Mouse (Mus musculus) embryonic facial prominence, embryonic 15.5 days (tissue): Measurements from ENCODE around the gene Opn1sw. TPM values are rescaled to one million over a fixed set of nuclear protein-coding genes. Genes with fewer than 3 reads are reported as not detected.

Experiments
- ATAC-seq: fragments of 200-750 bp; cut with Nextera tagmentation; 2 replicates; pipeline ENCODE4 v1.8.0; 2017; ENCODE audit warnings: low read depth, moderate TSS enrichment; ENCODE audit not compliant: insufficient number of reproducible peaks, low FRiP score, low TSS enrichment
- H3K27ac ChIP-seq: fragments of 300-500 bp; sonication (generic); replicated peaks from 2 replicates; pipeline ENCODE4 v1.5.1; 2015; ENCODE audit warnings: mild to moderate bottlenecking, inconsistent platforms
- H3K27me3 ChIP-seq: fragments of 300-500 bp; sonication (generic); 2 replicates; pipeline ENCODE4 v1.6.1; 2015; ENCODE audit warnings: inconsistent platforms
- H3K36me3 ChIP-seq: fragments of 300-500 bp; sonication (generic); 2 replicates; pipeline ENCODE4 v1.6.1; 2015; ENCODE audit warnings: mild to moderate bottlenecking, inconsistent platforms
- H3K4me1 ChIP-seq: fragments of 300-500 bp; sonication (generic); 2 replicates; pipeline ENCODE4 v1.6.1; 2015; ENCODE audit warnings: inconsistent platforms
- H3K4me2 ChIP-seq: fragments of 300-500 bp; sonication (generic); replicated peaks from 2 replicates; pipeline ENCODE4 v1.6.1; 2015; ENCODE audit warnings: mild to moderate bottlenecking, inconsistent platforms
- H3K4me3 ChIP-seq: fragments of 300-500 bp; sonication (generic); replicated peaks from 2 replicates; pipeline ENCODE4 v1.5.1; 2015; ENCODE audit warnings: mild to moderate bottlenecking, inconsistent platforms
- H3K9ac ChIP-seq: fragments of 300-500 bp; sonication (generic); 2 replicates; pipeline ENCODE4 v1.6.1; 2015; ENCODE audit warnings: inconsistent platforms
- H3K9me3 ChIP-seq: fragments of 300-500 bp; sonication (generic); replicated peaks from 2 replicates; pipeline ENCODE4 v1.6.1; 2016; ENCODE audit warnings: inconsistent platforms
- WGBS: fragments of 180-500 bp; shearing (Covaris S2); methylation state at CpG from one replicate; pipeline ENCODE4 v1.1.7; 2015; 5-methylcytosine and 5-hydroxymethylcytosine counted together
- microRNA-seq: library from miRNA; unstranded; fragments of <30 nt; microRNA quantifications from one replicate; pipeline ENCODE4, GENCODE M21; 2016; ENCODE audit warnings: borderline number of aligned reads
- polyA plus RNA-seq: library from polyadenylated mRNA; unstranded; fragments of >200 nt; fragmentation: Nextera tagmentation; extraction: Ambion mirVana; gene quantifications from 2 replicates; pipeline ENCODE4 v1.2.1, GENCODE M21; 2015

Opn1sw gene
- polyA plus RNA-seq, 1 experiment from 2014 or later, result 1.2 TPM

DNA sequence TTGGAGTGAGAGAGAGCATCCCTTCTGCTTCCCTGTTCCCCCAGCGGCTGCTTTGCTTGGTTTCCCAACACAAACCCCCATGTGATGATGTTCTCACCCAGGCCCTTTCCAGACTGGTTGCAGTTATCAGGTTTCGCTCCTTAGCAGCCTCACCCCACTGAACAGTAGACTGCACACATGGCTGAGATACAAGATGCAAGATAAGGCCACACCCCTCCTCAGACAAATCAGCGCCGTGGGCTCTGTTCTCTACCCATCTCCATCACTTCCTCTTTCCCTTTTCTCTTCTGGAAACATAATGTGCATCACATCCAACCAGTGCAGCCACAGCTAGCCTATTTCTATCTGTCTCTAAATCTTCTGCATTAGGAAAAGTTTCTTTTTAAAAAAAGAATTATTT is 58.8 kb downstream of the Opn1sw start:
- Histone ChIP-seq H3K27ac (no peak overlapping the region), H3K9me3 (no peaks in the 10 kb centered on the region), H3K9ac (no peak overlapping the region), H3K4me1 (no peaks in the 10 kb centered on the region), H3K4me3 (no peak overlapping the region), H3K36me3 (no peaks in the 10 kb centered on the region), H3K27me3 (no peaks in the 10 kb centered on the region), H3K4me2 (no peak overlapping the region)
- WGBS, result 45% methylated on average over 4 of the region's 4 CpGs
- no peak for ATAC-seq

DNA sequence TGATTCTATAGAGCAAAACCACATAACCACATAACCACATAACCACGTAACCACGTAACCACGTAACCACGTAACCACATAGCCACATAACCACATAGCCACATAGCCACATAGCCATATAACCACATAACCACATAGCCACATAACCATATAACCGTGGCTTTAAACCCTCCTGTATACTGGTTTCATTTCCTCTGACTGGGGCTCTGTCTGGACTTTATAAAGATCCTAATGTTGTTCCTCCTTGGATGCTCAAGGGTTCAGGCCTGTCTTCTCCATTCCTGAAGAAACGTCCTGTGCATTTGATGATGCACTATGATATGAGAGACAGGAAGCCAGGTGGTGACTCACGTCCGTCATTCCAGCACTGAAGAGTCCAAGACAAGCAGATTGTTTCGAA is 61.3 kb downstream of the Opn1sw start:
- WGBS, result 71% methylated on average over 9 of the region's 9 CpGs
- no peak for ATAC-seq
- H3K4me2 ChIP-seq, result no peak overlapping the region

More for the DNA sequence above, 61.3 kb downstream of the Opn1sw start:
- Histone ChIP-seq H3K27ac (no peak overlapping the region), H3K9me3 (no peaks in the 10 kb centered on the region), H3K9ac (no peak overlapping the region), H3K27me3 (no peaks in the 10 kb centered on the region), H3K4me3 (no peak overlapping the region), H3K36me3 (no peaks in the 10 kb centered on the region), H3K4me1 (no peaks in the 10 kb centered on the region)

Small RNA genes within 50 kb of the gene (microRNA-seq; reads per million reads assigned to microRNA genes)
- gene Gm26220, result not detected
- not detected for gene Gm44354

Other genes starting within 250 kb of the Opn1sw start
- gene Rbm28, start 223.5 kb downstream of the Opn1sw start, polyA plus RNA-seq, result 33.1 and 35.8 TPM in 2 replicates
- 0.59 and 0.79 TPM in 2 replicates for gene Prrt4, start 208.9 kb downstream of the Opn1sw start, polyA plus RNA-seq
- 51.0 and 60.5 TPM in 2 replicates for gene Impdh1, start 172.1 kb downstream of the Opn1sw start, polyA plus RNA-seq
- gene Hilpda, start 116.0 kb downstream of the Opn1sw start, polyA plus RNA-seq, result 38.3 and 40.7 TPM in 2 replicates
- gene Fam71f2, start 108.9 kb downstream of the Opn1sw start, polyA plus RNA-seq, result 0.43 and 0.70 TPM in 2 replicates
- 0.28 TPM in 1 of 2 replicates, not detected in the other for gene Fam71f1, start 69.3 kb downstream of the Opn1sw start, polyA plus RNA-seq
- gene Calu, start 40.4 kb downstream of the Opn1sw start, polyA plus RNA-seq, result 457 and 464 TPM in 2 replicates
- gene Ccdc136, start 7.8 kb upstream of the Opn1sw start, polyA plus RNA-seq, result 23.6 and 24.0 TPM in 2 replicates
- 24.0 and 28.7 TPM in 2 replicates for gene Flnc, start 44.8 kb upstream of the Opn1sw start, polyA plus RNA-seq
- gene Atp6v1f, start 79.2 kb upstream of the Opn1sw start, polyA plus RNA-seq, result 243 and 252 TPM in 2 replicates
- not detected in 2 replicates for gene Atp6v1fnb, start 83.0 kb upstream of the Opn1sw start, polyA plus RNA-seq
- gene Kcp, start 119.5 kb upstream of the Opn1sw start, polyA plus RNA-seq, result 26.2 and 28.3 TPM in 2 replicates
- 6.8 and 8.2 TPM in 2 replicates for gene Irf5, start 138.2 kb upstream of the Opn1sw start, polyA plus RNA-seq
- 74.2 and 85.2 TPM in 2 replicates for gene Tnpo3, start 221.4 kb upstream of the Opn1sw start, polyA plus RNA-seq